Mouse (Mus musculus) kidney, embryonic 14.5 days (tissue): Measurements from ENCODE around the gene Il12b. TPM values are rescaled to one million over a fixed set of nuclear protein-coding genes. Genes with fewer than 3 reads are reported as not detected.
"Not testable (repeated sequence)": the region's sequence is repeated elsewhere in the genome, so short reads cannot be mapped to it uniquely, and the experiment has no call there.

Experiments used
- ATAC-seq: fragments of 200-750 bp; cut with Nextera tagmentation; 2 replicates; pipeline ENCODE4 v1.8.0; 2017; ENCODE audit warnings: moderate number of reproducible peaks, mild to moderate bottlenecking, moderate TSS enrichment, moderate library complexity; ENCODE audit not compliant: low FRiP score, low TSS enrichment
- H3K27ac ChIP-seq: fragments of 300-500 bp; sonication (generic); 2 replicates; pipeline ENCODE4 v1.5.1; 2014; ENCODE audit warnings: low read depth, mild to moderate bottlenecking, low read length, moderate library complexity, mixed read lengths
- H3K27me3 ChIP-seq: fragments of 300-500 bp; sonication (generic); 2 replicates; pipeline ENCODE4 v1.6.1; 2014; ENCODE audit warnings: mild to moderate bottlenecking, low read length; ENCODE audit not compliant: control insufficient read depth, insufficient read depth
- H3K36me3 ChIP-seq: fragments of 300-500 bp; sonication (generic); 2 replicates; pipeline ENCODE4 v1.6.1; 2014; ENCODE audit warnings: low read length, mixed read lengths; ENCODE audit not compliant: control insufficient read depth, insufficient read depth
- H3K4me1 ChIP-seq: fragments of 300-500 bp; sonication (generic); 2 replicates; pipeline ENCODE4 v1.6.1; 2014; ENCODE audit warnings: low read length, mixed read lengths; ENCODE audit not compliant: control insufficient read depth, insufficient read depth
- H3K4me2 ChIP-seq: fragments of 300-500 bp; sonication (generic); replicated peaks from 2 replicates; pipeline ENCODE4 v1.6.1; 2014; ENCODE audit warnings: low read depth, mild to moderate bottlenecking, low read length
- H3K4me3 ChIP-seq: fragments of 300-500 bp; sonication (generic); 2 replicates; pipeline ENCODE4 v1.5.1; 2014; ENCODE audit warnings: mild to moderate bottlenecking, low read length
- H3K9ac ChIP-seq: fragments of 300-500 bp; sonication (generic); 2 replicates; pipeline ENCODE4 v1.6.1; 2014; ENCODE audit warnings: low read depth, mild to moderate bottlenecking, low read length, moderate library complexity
- H3K9me3 ChIP-seq: fragments of 300-500 bp; sonication (generic); 2 replicates; pipeline ENCODE4 v1.6.1; 2016; ENCODE audit warnings: low read length; ENCODE audit not compliant: control insufficient read depth
- WGBS: fragments of 180-500 bp; shearing (Covaris S2); extraction: QIAGEN DNeasy Blood & Tissue Kit; methylation state at CpG from one replicate; pipeline ENCODE4 v1.1.7; 2014; 5-methylcytosine and 5-hydroxymethylcytosine counted together
- polyA plus RNA-seq: library from polyadenylated mRNA; unstranded; fragments of >200 nt; fragmentation: Nextera tagmentation; extraction: Ambion mirVana; gene quantifications from 2 replicates; pipeline ENCODE4 v1.2.1, GENCODE M21; 2014

Il12b gene
- polyA plus RNA-seq, 1 experiment from 2014 or later, result not detected

DNA sequence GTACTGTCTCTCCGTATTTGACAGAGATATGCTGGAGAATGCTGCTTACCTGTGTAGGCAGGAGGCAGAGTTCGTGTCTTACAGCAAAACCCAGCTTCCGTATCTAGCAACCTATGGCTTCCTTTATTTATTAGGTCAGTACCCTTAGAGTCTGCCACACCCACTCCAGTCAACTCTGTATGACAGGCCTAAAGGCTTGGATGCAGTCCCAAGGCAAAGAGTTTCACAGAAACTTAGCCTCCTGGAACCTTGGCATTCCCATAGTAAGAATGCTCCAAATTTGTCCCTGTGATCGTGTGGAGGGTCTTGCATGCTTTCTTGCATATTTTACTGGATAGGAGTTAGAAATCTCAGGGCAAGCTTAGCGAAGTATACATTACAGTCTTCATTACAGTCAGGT is 52.2 kb downstream of the Il12b start:
- ATAC-seq, H3K27ac ChIP-seq, H3K4me3 ChIP-seq, H3K9ac ChIP-seq, H3K27me3 ChIP-seq, H3K9me3 ChIP-seq, H3K4me2 ChIP-seq, H3K4me1 ChIP-seq: not testable (repeated sequence)
- WGBS, result 90% methylated on average over 5 of the region's 5 CpGs
- H3K36me3 ChIP-seq, result peaks cover 15% of the 10 kb centered on the region

DNA sequence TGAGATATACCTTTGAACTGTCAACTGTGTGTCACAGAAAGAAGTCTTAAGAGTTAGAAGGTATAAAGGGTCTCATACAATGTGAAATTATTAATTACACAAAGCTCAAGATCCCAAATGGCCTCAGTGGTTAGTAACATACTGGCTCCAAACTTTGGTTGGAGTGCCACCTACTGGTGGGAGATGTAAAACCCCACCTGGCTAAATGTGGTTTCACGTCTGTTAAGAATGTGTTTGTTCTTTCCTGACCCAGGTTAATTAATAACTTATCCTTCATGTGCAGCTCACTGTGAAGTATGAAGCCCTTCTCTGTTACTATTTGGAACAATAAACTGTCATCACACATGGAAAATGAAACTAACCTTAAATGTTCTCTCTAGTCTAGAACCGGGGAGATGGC is 53.6 kb downstream of the Il12b start:
- H3K9me3 ChIP-seq, result no peaks in the 10 kb centered on the region
- no peaks in the 10 kb centered on the region for H3K27me3 ChIP-seq
- peaks cover 27% of the 10 kb centered on the region for H3K36me3 ChIP-seq
- no peaks in the 10 kb centered on the region for H3K4me1 ChIP-seq
- H3K9ac ChIP-seq, result no peak overlapping the region
- no peak overlapping the region for H3K4me2 ChIP-seq
- no peak overlapping the region for H3K27ac ChIP-seq
- no peak overlapping the region for H3K4me3 ChIP-seq
- ATAC-seq, result peak; percentile 69; the same call in 1 of the 2 replicates
- WGBS, result 63% methylated on average over 2 of the region's 2 CpGs

DNA sequence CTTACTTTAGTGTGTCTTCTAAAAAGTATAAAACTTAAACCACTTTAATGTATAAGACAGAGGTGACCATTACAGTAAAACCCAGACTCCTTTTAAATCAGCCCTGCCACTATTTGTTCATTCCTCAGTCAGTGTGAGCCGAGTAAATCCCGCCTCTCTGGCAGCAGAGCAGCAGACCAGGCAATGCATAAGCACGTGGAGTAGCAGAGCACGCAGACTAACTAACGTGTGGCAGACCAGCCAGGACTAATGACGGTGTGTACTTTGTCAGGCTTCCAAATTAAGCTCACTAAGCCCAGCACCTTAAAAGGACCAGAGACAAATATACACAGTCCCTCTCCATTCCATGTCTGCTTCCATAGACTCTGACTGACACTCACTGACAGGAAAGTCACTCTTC is 61.6 kb downstream of the Il12b start:
- no peak for ATAC-seq
- no peak overlapping the region for H3K4me2 ChIP-seq
- no peaks in the 10 kb centered on the region for H3K4me1 ChIP-seq
- 78% methylated on average over 6 of the region's 6 CpGs for WGBS
- H3K36me3 ChIP-seq, result peaks cover 48% of the 10 kb centered on the region
- H3K9ac ChIP-seq, result no peak overlapping the region
- no peaks in the 10 kb centered on the region for H3K27me3 ChIP-seq
- no peak overlapping the region for H3K4me3 ChIP-seq
- no peaks in the 10 kb centered on the region for H3K9me3 ChIP-seq
- H3K27ac ChIP-seq, result no peak overlapping the region

Other genes with a start within 250 kb of the Il12b start
- gene Ublcp1, start 70.4 kb downstream of the Il12b start, polyA plus RNA-seq, result 75.4 and 78.4 TPM in 2 replicates
- gene Rnf145, start 118.9 kb downstream of the Il12b start, polyA plus RNA-seq, result 76.9 and 82.0 TPM in 2 replicates
- gene Ebf1, start 217.3 kb downstream of the Il12b start, polyA plus RNA-seq, result 19.9 and 26.9 TPM in 2 replicates